Mouse (Mus musculus) right cerebral cortex, postnatal 10 days (tissue): ENCODE data around the gene Slc25a5.

Source experiments
- DNase-seq, 2 experiments: peaks; one replicate each; pipeline ENCODE4 v3.0.0; 2021; ENCODE audit warnings: low spot score in 2 of 2

Gene Slc25a5

DNA sequence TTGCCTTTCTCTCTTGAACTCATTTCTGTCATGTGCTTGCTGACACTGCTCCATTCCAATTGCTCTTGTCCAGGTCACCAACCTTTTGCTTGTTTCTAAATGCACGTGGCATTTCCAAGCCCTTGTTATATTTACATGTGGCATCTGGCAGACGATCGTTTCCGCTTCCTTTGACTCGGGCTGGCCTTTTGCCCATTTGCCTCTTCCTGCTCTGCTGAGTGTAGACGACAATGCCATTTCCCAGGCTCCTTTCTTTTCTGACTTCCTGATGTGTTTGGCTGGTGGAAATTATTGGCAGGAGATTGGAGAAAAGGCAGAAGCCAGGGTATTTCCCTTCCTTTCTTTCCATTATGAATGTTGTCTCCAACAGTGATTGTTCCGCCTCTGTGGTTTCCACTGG is 43.9 kb downstream of the Slc25a5 start:
- DNase-seq, result peak; percentile 28 to 36

DNA sequence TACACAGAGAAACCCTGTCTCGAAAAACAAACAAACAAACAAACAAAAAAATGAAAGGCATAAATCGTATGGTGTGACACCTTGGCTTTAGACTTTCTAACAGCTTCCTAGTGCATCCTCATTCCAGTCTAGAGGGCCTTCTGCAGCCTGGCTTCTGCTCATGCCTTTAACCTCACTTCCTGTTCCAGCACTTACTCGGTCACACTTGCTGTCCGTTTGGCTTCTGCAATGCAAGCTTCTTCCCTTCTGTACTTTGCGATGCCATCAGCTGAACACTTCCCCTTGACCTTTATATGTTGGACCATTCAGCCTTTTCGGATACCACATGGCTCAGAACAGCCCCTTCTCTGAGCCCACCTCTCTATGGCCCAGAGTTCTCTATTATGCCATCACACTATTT is 46.2 kb downstream of the Slc25a5 start:
- DNase-seq, result no peak

DNA sequence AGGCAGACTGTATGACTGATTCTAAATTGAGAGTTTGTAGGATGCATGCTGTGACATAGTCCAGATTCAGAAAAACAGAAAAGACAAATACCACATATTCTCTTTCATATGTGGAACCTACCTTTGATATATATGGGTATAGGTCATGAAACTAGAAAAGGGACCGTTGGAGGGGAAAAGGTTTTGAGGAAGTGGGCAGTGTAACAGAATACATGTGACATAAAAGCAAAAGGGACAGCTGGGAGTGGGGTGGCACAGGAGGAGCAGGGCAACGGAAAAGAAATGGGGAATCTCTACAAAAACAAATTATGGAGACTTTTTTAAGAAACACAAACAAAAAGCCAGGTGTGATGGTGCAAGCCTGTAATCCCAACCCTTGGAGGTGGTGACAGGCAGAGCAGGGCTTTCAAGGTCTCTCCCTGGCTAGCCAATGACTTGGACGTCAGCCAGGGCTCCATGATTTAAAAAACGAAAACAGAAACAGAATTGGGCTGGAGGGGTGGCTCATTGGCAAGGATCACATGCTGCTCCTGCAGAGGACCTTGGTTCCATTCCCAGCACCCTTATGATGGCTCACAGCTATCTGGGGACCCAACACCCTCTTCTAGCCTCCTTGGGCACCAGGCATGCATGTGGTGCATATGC is 48.0 kb downstream of the Slc25a5 start:
- DNase-seq, result no peak

DNA sequence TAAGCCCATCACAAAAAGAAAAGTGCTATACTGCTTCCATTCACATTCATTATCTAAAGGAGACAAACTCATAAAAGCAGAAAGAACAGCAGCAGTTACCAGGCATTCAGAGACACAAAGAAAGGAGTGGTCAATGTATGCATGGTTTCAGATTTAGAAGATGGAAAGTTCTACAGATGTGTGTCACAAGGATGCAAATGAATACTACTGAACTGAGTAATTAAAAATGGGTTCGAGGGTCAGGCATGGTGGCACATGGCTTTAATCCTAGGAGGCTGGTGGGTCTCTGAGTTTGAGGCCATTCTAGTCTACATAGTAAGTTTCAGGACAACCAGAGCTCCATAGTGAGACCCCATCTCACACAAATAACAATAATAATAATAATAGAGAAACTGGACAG is 51.7 kb downstream of the Slc25a5 start:
- DNase-seq, result no peak
